Mouse (Mus musculus) olfactory bulb, adult 2 months (tissue): ENCODE measurements around the gene Gal3st2b.
"Not testable (repeated sequence)": the region's sequence is repeated elsewhere in the genome, so short reads cannot be mapped to it uniquely, and the experiment has no call there.

ENCODE experiments used
- CTCF ChIP-seq: fragments of 200-500 bp; IDR thresholded peaks from 2 replicates; pipeline ENCODE4 v1.5.1; 2012; ENCODE audit warnings: low read depth, mild to moderate bottlenecking, low read length, moderate library complexity; ENCODE audit not compliant: insufficient read depth
- POLR2A ChIP-seq: fragments of 200-500 bp; IDR thresholded peaks from 2 replicates; pipeline ENCODE4 v1.6.1; 2012; ENCODE audit warnings: mild to moderate bottlenecking, low read depth, low read length, moderate library complexity; ENCODE audit not compliant: insufficient read depth

- not testable (repeated sequence) for TF ChIP-seq CTCF, POLR2A
Measured at GRCm38 (mm10) chr1:93908977-93909586, 9.0 kb upstream of the Gal3st2b start.
